Mouse (Mus musculus) testis, postnatal 14 days (tissue): ENCODE measurements around the gene Map3k19.

Experiments used
- DNase-seq: peaks from one replicate; pipeline ENCODE4 v3.0.0; 2021; ENCODE audit warnings: low spot score

Map3k19 gene

GRCm38 (mm10) chr1:127854486-127855222 lies at the start of gene Map3k19:
Gene Map3k19 (minus strand): TSS chr1:127855031.
- DNase-seq, result no peak

- no peak for DNase-seq
These were observed 44.6 kb upstream of the Map3k19 start for GRCm38 (mm10) chr1:127899401-127899800.

- no peak for DNase-seq
These were observed 14.4 kb upstream of the Map3k19 start for GRCm38 (mm10) chr1:127869276-127869675.

- peak; percentile 93 for DNase-seq
These were observed 13.8 kb upstream of the Map3k19 start, which contains the start of gene Rab3gap1 for GRCm38 (mm10) chr1:127868300-127869261. Gene Rab3gap1 (plus strand): TSS chr1:127868773.

- no peak for DNase-seq
These were observed 9.0 kb upstream of the Map3k19 start for GRCm38 (mm10) chr1:127863806-127864205.

GRCm38 (mm10) chr1:127861900-127862299 lies 7.1 kb upstream of the Map3k19 start:
- DNase-seq, result no peak

- DNase-seq, result no peak
These were observed 5.7 kb upstream of the Map3k19 start for GRCm38 (mm10) chr1:127860492-127860891.

GRCm38 (mm10) chr1:127859799-127860400 lies 5.1 kb upstream of the Map3k19 start:
- DNase-seq, result no peak

- no peak for DNase-seq
These were observed 4.3 kb upstream of the Map3k19 start for GRCm38 (mm10) chr1:127858945-127859648.

GRCm38 (mm10) chr1:127850075-127850610 lies 4.7 kb downstream of the Map3k19 start:
- no peak for DNase-seq

GRCm38 (mm10) chr1:127845472-127845871 lies 9.4 kb downstream of the Map3k19 start:
- DNase-seq, result no peak

- DNase-seq, result no peak
These were observed 16.2 kb downstream of the Map3k19 start for GRCm38 (mm10) chr1:127838602-127839001.

GRCm38 (mm10) chr1:127836619-127837018 lies 18.2 kb downstream of the Map3k19 start:
- DNase-seq, result no peak

GRCm38 (mm10) chr1:127834202-127834601 lies 20.6 kb downstream of the Map3k19 start:
- DNase-seq, result no peak

- DNase-seq, result peak; percentile 46
These were observed 21.1 kb downstream of the Map3k19 start for GRCm38 (mm10) chr1:127833714-127834113.

GRCm38 (mm10) chr1:127830215-127830921 lies 24.5 kb downstream of the Map3k19 start:
- DNase-seq, result no peak

GRCm38 (mm10) chr1:127827325-127827724 lies 27.5 kb downstream of the Map3k19 start:
- DNase-seq, result no peak

- no peak for DNase-seq
These were observed 38.5 kb downstream of the Map3k19 start for GRCm38 (mm10) chr1:127816381-127816780.

- no peak for DNase-seq
These were observed 41.9 kb downstream of the Map3k19 start for GRCm38 (mm10) chr1:127812929-127813328.

- no peak for DNase-seq
These were observed 46.2 kb downstream of the Map3k19 start for GRCm38 (mm10) chr1:127808671-127809070.

- no peak for DNase-seq
These were observed 51.9 kb downstream of the Map3k19 start for GRCm38 (mm10) chr1:127802916-127803315.
